Mouse (Mus musculus): ENCODE results near the gene Zfp78. TPM values are rescaled to one million over a fixed set of nuclear protein-coding genes. Genes with fewer than 3 reads are reported as not detected.
"Not testable (repeated sequence)": the region's sequence is repeated elsewhere in the genome, so short reads cannot be mapped to it uniquely, and the experiment has no call there.

The Zfp78 gene
- polyA plus RNA-seq, 1 experiment from 2014 or later = 2.1 TPM

- H3K27ac ChIP-seq (ENCODE audit: low read depth) = no peak overlapping the region
- DNase-seq (ENCODE audit: low spot score) (peak; percentile 59), ATAC-seq (replicated peaks; ENCODE audit: low FRiP score, low TSS enrichment, low read depth) (no peak)
- H3K4me2 ChIP-seq (ENCODE audit: low read length) = no peak overlapping the region
- no peak overlapping the region for H3K4me3 ChIP-seq (ENCODE audit: low read depth, low read length)
- H3K4me1 ChIP-seq (replicated peaks; ENCODE audit: control insufficient read depth, insufficient read depth, low read length) = peaks cover 4% of the 10 kb centered on the region; the same call in 1 of the 2 replicates
- H3K36me3 ChIP-seq (ENCODE audit: control insufficient read depth, insufficient read depth, low read length) = peaks cover 2% of the 10 kb centered on the region; the same call in 1 of the 2 replicates
- no peaks in the 10 kb centered on the region for H3K27me3 ChIP-seq (replicated peaks; ENCODE audit: control insufficient read depth, insufficient read depth, low read length)
- H3K9me3 ChIP-seq (ENCODE audit: control insufficient read depth, low read length) = no peaks in the 10 kb centered on the region
- H3K9ac ChIP-seq (ENCODE audit: low read length) = no peak overlapping the region
- WGBS = 55% methylated on average over 10 of the region's 10 CpGs
Observed at GRCm38 (mm10) chr7:6358937-6359590, 4.0 kb upstream of the Zfp78 start.

GRCm38 (mm10) chr7:6360477-6361060 is 2.5 kb upstream of the Zfp78 start:
- H3K4me3 ChIP-seq (ENCODE audit: low read depth, low read length) = no peak overlapping the region
- ATAC-seq (replicated peaks; ENCODE audit: low FRiP score, low TSS enrichment, low read depth) (no peak), DNase-seq (ENCODE audit: low spot score) (no peak)
- no peak overlapping the region for H3K9ac ChIP-seq (ENCODE audit: low read length)
- H3K27ac ChIP-seq (ENCODE audit: low read depth) = no peak overlapping the region
- H3K4me2 ChIP-seq (ENCODE audit: low read length) = no peak overlapping the region
- no peaks in the 10 kb centered on the region for H3K27me3 ChIP-seq (replicated peaks; ENCODE audit: control insufficient read depth, insufficient read depth, low read length)
- H3K4me1 ChIP-seq (replicated peaks; ENCODE audit: control insufficient read depth, insufficient read depth, low read length) = peaks cover 4% of the 10 kb centered on the region; the same call in 1 of the 2 replicates
- no peaks in the 10 kb centered on the region for H3K9me3 ChIP-seq (ENCODE audit: control insufficient read depth, low read length)
- H3K36me3 ChIP-seq (ENCODE audit: control insufficient read depth, insufficient read depth, low read length) = no peaks in the 10 kb centered on the region
- 14% methylated on average over 9 of the region's 9 CpGs for WGBS

GRCm38 (mm10) chr7:6361756-6362155 is 1.3 kb upstream of the Zfp78 start:
- ATAC-seq (replicated peaks; ENCODE audit: low FRiP score, low TSS enrichment, low read depth) (no peak), DNase-seq (ENCODE audit: low spot score) (no peak)
- no peaks in the 10 kb centered on the region for H3K9me3 ChIP-seq (ENCODE audit: control insufficient read depth, low read length)
- peaks cover 4% of the 10 kb centered on the region; the same call in 1 of the 2 replicates for H3K4me1 ChIP-seq (replicated peaks; ENCODE audit: control insufficient read depth, insufficient read depth, low read length)
- peak overlapping the region; percentile 56 for H3K4me2 ChIP-seq (ENCODE audit: low read length)
- peak overlapping the region; percentile 49 for H3K4me3 ChIP-seq (ENCODE audit: low read depth, low read length)
- peak overlapping the region; percentile 81 for H3K27ac ChIP-seq (ENCODE audit: low read depth)
- peak overlapping the region; percentile 47 for H3K9ac ChIP-seq (ENCODE audit: low read length)
- H3K36me3 ChIP-seq (ENCODE audit: control insufficient read depth, insufficient read depth, low read length) = no peaks in the 10 kb centered on the region
- no peaks in the 10 kb centered on the region for H3K27me3 ChIP-seq (replicated peaks; ENCODE audit: control insufficient read depth, insufficient read depth, low read length)
- 29% methylated on average over 7 of the region's 7 CpGs for WGBS

GRCm38 (mm10) chr7:6362268-6363046 is 623 bp upstream of the Zfp78 start:
- Histone ChIP-seq H3K27me3 (replicated peaks; ENCODE audit: control insufficient read depth, insufficient read depth, low read length) (no peaks in the 10 kb centered on the region), H3K4me3 (ENCODE audit: low read depth, low read length) (peak overlapping the region; percentile 49), H3K36me3 (ENCODE audit: control insufficient read depth, insufficient read depth, low read length) (no peaks in the 10 kb centered on the region), H3K27ac (ENCODE audit: low read depth) (peak overlapping the region; percentile 81), H3K4me1 (replicated peaks; ENCODE audit: control insufficient read depth, insufficient read depth, low read length) (peaks cover 4% of the 10 kb centered on the region; the same call in 1 of the 2 replicates), H3K9ac (ENCODE audit: low read length) (peak overlapping the region; percentile 47), H3K9me3 (ENCODE audit: control insufficient read depth, low read length) (no peaks in the 10 kb centered on the region), H3K4me2 (ENCODE audit: low read length) (peak overlapping the region; percentile 76)
- ATAC-seq (replicated peaks; ENCODE audit: low FRiP score, low TSS enrichment, low read depth) (peak; percentile 93), DNase-seq (ENCODE audit: low spot score) (peak; percentile 99)
- WGBS = 1% methylated on average over 38 of the region's 38 CpGs

- 68% methylated on average over 1 of the region's 1 CpGs for WGBS
- no peak overlapping the region for H3K9ac ChIP-seq (ENCODE audit: low read length)
- H3K4me2 ChIP-seq (ENCODE audit: low read length) = no peak overlapping the region
- no peak overlapping the region for H3K27ac ChIP-seq (ENCODE audit: low read depth)
- no peaks in the 10 kb centered on the region for H3K9me3 ChIP-seq (ENCODE audit: control insufficient read depth, low read length)
- H3K27me3 ChIP-seq (replicated peaks; ENCODE audit: control insufficient read depth, insufficient read depth, low read length) = no peaks in the 10 kb centered on the region
- H3K36me3 ChIP-seq (ENCODE audit: control insufficient read depth, insufficient read depth, low read length) = no peaks in the 10 kb centered on the region
- ATAC-seq (replicated peaks; ENCODE audit: low FRiP score, low TSS enrichment, low read depth) (no peak), DNase-seq (ENCODE audit: low spot score) (no peak)
- no peak overlapping the region for H3K4me3 ChIP-seq (ENCODE audit: low read depth, low read length)
- peaks cover 4% of the 10 kb centered on the region; the same call in 1 of the 2 replicates for H3K4me1 ChIP-seq (replicated peaks; ENCODE audit: control insufficient read depth, insufficient read depth, low read length)
Observed at GRCm38 (mm10) chr7:6364761-6365160, 1.7 kb downstream of the Zfp78 start.

- H3K36me3 ChIP-seq (ENCODE audit: control insufficient read depth, insufficient read depth, low read length) = no peaks in the 10 kb centered on the region
- H3K9me3 ChIP-seq (ENCODE audit: control insufficient read depth, low read length) = no peaks in the 10 kb centered on the region
- H3K4me1 ChIP-seq (replicated peaks; ENCODE audit: control insufficient read depth, insufficient read depth, low read length) = peaks cover 4% of the 10 kb centered on the region; the same call in 1 of the 2 replicates
- no peak overlapping the region for H3K4me2 ChIP-seq (ENCODE audit: low read length)
- no peak overlapping the region for H3K9ac ChIP-seq (ENCODE audit: low read length)
- H3K27ac ChIP-seq (ENCODE audit: low read depth) = no peak overlapping the region
- no peak overlapping the region for H3K4me3 ChIP-seq (ENCODE audit: low read depth, low read length)
- DNase-seq (ENCODE audit: low spot score) = no peak
- H3K27me3 ChIP-seq (replicated peaks; ENCODE audit: control insufficient read depth, insufficient read depth, low read length) = no peaks in the 10 kb centered on the region
- ATAC-seq (replicated peaks; ENCODE audit: low FRiP score, low TSS enrichment, low read depth) = no peak
- 95% methylated on average over 5 of the region's 5 CpGs for WGBS
Observed at GRCm38 (mm10) chr7:6367185-6367584, 4.1 kb downstream of the Zfp78 start.

- H3K36me3 ChIP-seq (ENCODE audit: control insufficient read depth, insufficient read depth, low read length); H3K9me3 ChIP-seq (ENCODE audit: control insufficient read depth, low read length); H3K4me1 ChIP-seq (replicated peaks; ENCODE audit: control insufficient read depth, insufficient read depth, low read length); H3K4me2 ChIP-seq (ENCODE audit: low read length); H3K27ac ChIP-seq (ENCODE audit: low read depth); H3K9ac ChIP-seq (ENCODE audit: low read length); ATAC-seq (replicated peaks; ENCODE audit: low FRiP score, low TSS enrichment, low read depth); H3K4me3 ChIP-seq (ENCODE audit: low read depth, low read length); H3K27me3 ChIP-seq (replicated peaks; ENCODE audit: control insufficient read depth, insufficient read depth, low read length); DNase-seq (ENCODE audit: low spot score): not testable (repeated sequence)
- 81% methylated on average over 5 of the region's 5 CpGs for WGBS
Observed at GRCm38 (mm10) chr7:6368146-6368545, 5.1 kb downstream of the Zfp78 start.

GRCm38 (mm10) chr7:6369460-6369859 is 6.4 kb downstream of the Zfp78 start:
- Histone ChIP-seq H3K27ac (ENCODE audit: low read depth) (no peak overlapping the region), H3K27me3 (replicated peaks; ENCODE audit: control insufficient read depth, insufficient read depth, low read length) (no peaks in the 10 kb centered on the region), H3K4me3 (ENCODE audit: low read depth, low read length) (no peak overlapping the region), H3K9me3 (ENCODE audit: control insufficient read depth, low read length) (no peaks in the 10 kb centered on the region), H3K9ac (ENCODE audit: low read length) (no peak overlapping the region), H3K36me3 (ENCODE audit: control insufficient read depth, insufficient read depth, low read length) (no peaks in the 10 kb centered on the region), H3K4me1 (replicated peaks; ENCODE audit: control insufficient read depth, insufficient read depth, low read length) (no peaks in the 10 kb centered on the region), H3K4me2 (ENCODE audit: low read length) (no peak overlapping the region)
- 87% methylated on average over 3 of the region's 3 CpGs for WGBS
- no peak for DNase-seq (ENCODE audit: low spot score)
- ATAC-seq (replicated peaks; ENCODE audit: low FRiP score, low TSS enrichment, low read depth) = no peak
